Mouse (Mus musculus): ENCODE results near the gene Ren1.

The Ren1 gene

DNA sequence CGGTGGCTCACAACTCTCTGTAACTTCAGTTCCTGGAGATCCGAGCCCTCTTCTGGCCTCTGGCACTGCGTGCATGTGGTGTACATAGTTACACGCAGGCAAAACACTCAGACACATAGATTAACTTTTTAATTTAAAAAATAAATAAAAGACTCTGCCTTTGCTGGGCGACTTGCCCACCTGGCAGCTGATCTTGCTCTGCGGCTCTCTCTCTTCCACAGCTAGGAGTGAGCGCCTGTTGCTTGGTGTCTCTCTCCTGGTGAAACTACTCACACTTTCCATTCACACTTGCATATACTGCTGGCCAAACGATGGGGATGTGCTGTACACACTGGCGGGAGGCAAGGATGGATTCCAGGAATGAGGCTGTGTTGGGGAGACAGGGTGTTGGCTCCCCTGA lies 3.8 kb upstream of the Ren1 start:
- no peak for DNase-seq

DNA sequence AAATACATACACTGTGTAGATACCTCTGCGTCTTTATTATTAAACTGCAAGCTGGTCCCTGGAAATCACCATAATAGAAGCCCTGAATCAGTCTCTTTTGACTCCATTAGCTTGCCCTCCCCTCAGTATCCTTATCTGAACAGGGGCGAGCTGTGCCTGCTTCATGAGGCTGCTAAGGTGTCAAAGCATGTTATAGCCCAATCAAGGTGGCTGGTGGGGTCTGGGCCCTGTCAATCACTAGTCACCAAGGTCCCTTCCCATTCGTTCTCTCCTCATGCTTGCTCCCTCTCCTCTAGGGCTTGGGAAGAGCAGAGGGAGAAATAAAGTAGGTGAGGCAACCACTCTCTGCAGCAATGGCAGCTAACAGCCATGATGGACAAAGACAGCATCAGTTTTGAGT lies 3.1 kb upstream of the Ren1 start:
- DNase-seq: no peak

DNA sequence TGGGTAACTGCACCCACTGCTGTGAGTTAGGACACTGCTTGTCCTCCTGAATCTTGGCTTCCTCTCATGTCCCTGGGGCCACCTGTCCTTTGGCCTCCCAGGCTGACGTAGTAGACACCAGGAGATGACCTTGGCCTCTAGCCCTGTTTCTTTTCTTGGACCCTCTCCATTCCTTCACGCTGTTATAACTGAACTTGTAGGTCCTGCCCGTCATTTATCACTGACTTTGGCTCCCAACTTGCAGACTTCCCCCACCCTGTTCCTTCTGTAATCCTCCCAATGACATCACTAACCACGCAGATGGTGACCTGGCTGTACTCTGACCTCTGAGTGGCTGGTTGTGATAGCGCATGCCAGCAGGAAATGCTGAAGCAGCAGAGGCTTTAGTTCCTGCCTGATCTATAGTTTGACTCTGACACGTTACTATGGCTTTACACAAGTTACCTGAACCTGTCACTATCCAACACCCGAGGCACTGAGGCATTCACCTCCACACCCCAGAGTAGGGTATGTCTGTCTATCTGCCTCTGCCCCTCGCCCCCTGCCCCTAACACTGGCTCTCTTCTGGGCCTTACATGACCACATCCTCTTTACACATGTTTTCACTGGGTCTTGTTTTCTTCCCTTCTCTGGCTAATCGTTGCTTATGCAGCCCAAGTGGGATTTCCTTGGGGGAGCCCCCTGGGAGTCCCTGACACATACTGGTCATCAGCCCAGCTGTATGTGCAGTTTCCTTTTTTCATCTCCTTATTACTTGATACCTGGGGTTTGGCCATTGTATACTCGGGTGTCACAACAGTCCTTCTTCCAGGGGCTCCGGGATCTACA lies 2.4 kb upstream of the Ren1 start:
- no peak for DNase-seq

GRCm38 (mm10) chr1:133351762-133352161 lies 1.5 kb downstream of the Ren1 start:
- DNase-seq: no peak

- peak; percentile 86 for DNase-seq
Measured at GRCm38 (mm10) chr1:133353371-133353809, 3.1 kb downstream of the Ren1 start.

- DNase-seq: no peak
Measured at GRCm38 (mm10) chr1:133355469-133355868, 5.2 kb downstream of the Ren1 start.

- DNase-seq: no peak
Measured at GRCm38 (mm10) chr1:133355912-133356311, 5.6 kb downstream of the Ren1 start.

GRCm38 (mm10) chr1:133356330-133356729 lies 6.0 kb downstream of the Ren1 start:
- no peak for DNase-seq

DNA sequence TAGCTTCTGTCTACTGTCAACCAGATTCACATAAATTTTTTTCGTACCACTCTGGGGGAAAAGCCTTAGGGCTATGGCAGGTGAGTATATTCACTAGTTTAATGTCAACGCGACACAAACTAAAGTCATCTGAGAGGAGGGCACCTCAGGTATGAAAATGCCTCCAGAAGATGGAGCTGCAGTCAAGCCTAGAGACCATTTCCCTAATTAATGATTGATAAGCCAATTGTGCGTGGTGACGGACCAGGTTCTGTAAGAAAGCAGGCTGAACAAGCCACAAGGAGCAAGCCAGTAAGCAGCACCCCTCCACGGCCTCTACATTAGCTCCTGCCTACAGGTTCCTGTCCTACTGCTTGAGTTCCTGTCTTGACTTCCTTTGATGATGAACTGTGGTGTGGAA lies 10.7 kb downstream of the Ren1 start:
- DNase-seq: no peak

GRCm38 (mm10) chr1:133362103-133362502 lies 11.8 kb downstream of the Ren1 start:
- DNase-seq: no peak

GRCm38 (mm10) chr1:133363276-133364021 lies 13.1 kb downstream of the Ren1 start, which contains the start of gene Etnk2:
TSS of gene Etnk2 (plus strand) at chr1:133363572.
- DNase-seq: peak; percentile 88

DNA sequence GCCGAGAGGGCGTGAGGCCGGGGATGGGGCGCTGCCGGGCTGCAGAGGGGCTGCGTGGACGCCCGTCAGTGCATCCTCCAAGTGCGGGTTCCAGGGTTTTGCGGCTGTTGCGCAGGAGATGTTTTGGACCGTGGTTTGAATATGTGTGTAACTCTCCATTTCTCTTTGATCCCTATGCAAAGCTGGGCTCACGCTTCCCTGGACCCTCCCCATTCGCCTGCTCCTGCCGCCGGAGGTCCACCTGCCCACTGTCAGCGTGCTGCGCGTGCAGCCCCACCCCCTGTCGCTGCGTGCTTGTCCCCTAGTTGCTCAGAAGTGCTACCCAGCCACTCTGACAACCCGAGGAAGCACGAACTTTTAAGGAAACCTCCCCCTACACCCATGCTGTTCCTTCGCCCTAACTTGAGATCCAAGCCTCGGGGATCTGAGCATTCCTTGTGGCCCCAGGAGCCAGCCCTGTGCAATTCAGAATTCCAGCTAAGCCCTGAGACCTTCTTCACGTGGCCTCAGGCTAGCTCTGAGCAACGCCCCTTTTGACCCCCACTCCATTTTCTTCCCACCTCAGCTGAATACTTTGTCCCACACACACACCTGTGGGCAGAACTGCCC lies 13.8 kb downstream of the Ren1 start:
- DNase-seq: no peak

GRCm38 (mm10) chr1:133364890-133365289 lies 14.6 kb downstream of the Ren1 start:
- no peak for DNase-seq

GRCm38 (mm10) chr1:133366951-133367605 lies 16.8 kb downstream of the Ren1 start:
- no peak for DNase-seq

DNA sequence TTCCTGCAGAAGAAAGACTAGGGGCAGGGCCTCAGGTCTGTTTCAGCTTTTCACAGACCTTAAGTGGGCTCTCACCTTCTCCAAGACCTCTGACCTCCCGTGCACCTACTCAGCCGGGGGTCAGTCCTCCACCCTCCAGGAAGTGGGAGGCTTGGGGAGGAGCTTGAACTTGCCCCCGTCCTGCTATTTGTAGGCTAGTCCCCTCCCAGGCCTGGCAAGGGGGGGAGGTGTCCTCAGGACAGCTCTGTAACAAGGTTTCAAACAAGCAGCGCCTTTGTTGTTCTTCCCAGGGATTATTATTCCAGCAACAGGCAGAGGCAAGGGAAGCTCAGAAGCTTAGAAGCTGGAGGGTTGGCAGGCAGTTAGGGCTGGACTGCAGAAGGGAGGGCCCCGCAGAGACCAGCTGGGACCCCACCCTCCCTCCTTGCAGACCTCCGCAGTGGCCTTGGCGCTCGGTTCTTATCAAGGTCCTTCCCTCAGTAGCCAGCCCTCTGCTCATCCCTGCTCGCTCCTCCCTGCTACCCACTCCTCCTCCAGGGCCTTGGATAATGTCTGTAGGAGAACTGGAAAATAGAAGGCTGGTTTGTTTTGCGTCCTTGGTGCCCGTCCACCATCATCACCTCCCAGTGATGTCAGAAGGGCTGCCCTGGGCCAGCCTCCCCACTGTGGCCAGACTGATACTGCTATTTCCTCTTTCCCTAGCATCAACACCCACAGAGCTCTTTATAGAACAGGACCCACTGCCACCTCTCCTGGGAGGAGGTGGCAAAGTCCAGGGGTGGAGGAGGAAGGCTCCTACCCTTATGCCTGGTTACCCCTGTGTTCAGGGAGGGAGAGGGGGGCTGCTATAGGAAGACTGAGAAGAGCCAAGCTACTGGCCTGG lies 17.5 kb downstream of the Ren1 start:
- DNase-seq: peak; percentile 18

DNA sequence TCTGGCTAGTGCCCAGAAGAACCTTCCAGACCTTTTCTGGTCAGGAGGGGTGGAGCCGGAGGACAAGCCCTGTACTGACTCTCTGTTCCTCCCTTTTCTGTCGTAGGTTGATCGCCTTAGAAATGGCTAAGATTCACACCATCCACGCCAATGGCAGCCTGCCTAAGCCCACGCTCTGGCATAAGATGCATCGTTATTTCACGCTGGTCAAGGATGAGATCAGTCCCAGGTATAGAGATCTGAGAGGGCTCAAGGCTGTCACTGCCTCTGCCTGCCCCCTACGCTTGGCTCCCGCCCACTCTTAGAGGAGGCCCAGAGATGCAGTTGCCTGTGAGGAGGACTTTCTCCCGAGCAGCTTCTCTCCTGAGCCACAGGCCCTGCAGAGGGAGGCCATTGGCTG lies 18.3 kb downstream of the Ren1 start:
- DNase-seq: no peak

DNA sequence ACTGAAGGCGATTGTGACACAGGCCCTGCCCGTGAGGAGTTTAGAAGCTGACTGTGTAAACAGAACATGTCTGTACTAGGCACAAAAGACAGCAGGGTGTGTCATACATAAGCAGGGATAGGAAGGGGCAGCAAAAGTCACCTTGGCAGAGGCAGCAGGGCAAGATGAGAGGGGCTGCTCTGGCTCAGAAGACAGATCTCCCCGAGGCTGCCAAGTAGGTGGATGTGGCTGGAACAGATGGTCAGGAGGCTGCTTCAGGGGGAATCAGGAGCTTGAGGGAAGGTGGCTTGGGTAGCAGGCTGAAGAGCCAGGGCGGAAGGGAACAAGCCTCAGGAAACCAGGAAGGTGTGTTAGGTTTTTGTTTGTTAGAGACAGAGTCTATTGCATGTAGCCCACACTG lies 20.0 kb downstream of the Ren1 start:
- DNase-seq: no peak

GRCm38 (mm10) chr1:133371431-133371830 lies 21.1 kb downstream of the Ren1 start:
- DNase-seq: no peak

GRCm38 (mm10) chr1:133372113-133372512 lies 21.8 kb downstream of the Ren1 start:
- no peak for DNase-seq

GRCm38 (mm10) chr1:133375696-133376346 lies 25.5 kb downstream of the Ren1 start:
- DNase-seq: no peak

GRCm38 (mm10) chr1:133377547-133377946 lies 27.2 kb downstream of the Ren1 start:
- DNase-seq: no peak

Data from lung, postnatal 10 days (tissue).